Mouse (Mus musculus) midbrain, embryonic 15.5 days (tissue): Measurements from ENCODE around the gene Mcoln1. TPM values are rescaled to one million over a fixed set of nuclear protein-coding genes. Genes with fewer than 3 reads are reported as not detected.

Source experiments
- ATAC-seq: fragments of 200-750 bp; cut with Nextera tagmentation; replicated peaks from 2 replicates; pipeline ENCODE4 v1.8.0; 2017; ENCODE audit warnings: moderate TSS enrichment
- H3K27ac ChIP-seq: fragments of 300-500 bp; sonication (generic); 2 replicates; pipeline ENCODE4 v1.5.1; 2015; ENCODE audit warnings: mild to moderate bottlenecking, inconsistent platforms
- H3K27me3 ChIP-seq: fragments of 300-500 bp; sonication (generic); replicated peaks from 2 replicates; pipeline ENCODE4 v1.6.1; 2015; ENCODE audit warnings: inconsistent platforms
- H3K36me3 ChIP-seq: fragments of 300-500 bp; sonication (generic); replicated peaks from 2 replicates; pipeline ENCODE4 v1.6.1; 2015; ENCODE audit warnings: inconsistent platforms
- H3K4me1 ChIP-seq: fragments of 300-500 bp; sonication (generic); 2 replicates; pipeline ENCODE4 v1.6.1; 2015; ENCODE audit warnings: inconsistent platforms
- H3K4me2 ChIP-seq: fragments of 300-500 bp; sonication (generic); 2 replicates; pipeline ENCODE4 v1.6.1; 2015; ENCODE audit warnings: inconsistent platforms, mild to moderate bottlenecking, moderate library complexity
- H3K4me3 ChIP-seq: fragments of 300-500 bp; sonication (generic); 2 replicates; pipeline ENCODE4 v1.5.1; 2015; ENCODE audit warnings: mild to moderate bottlenecking, inconsistent platforms
- H3K9ac ChIP-seq: fragments of 300-500 bp; sonication (generic); 2 replicates; pipeline ENCODE4 v1.6.1; 2015; ENCODE audit warnings: mild to moderate bottlenecking, inconsistent platforms
- H3K9me3 ChIP-seq: fragments of 300-500 bp; sonication (generic); 2 replicates; pipeline ENCODE4 v1.6.1; 2016; ENCODE audit warnings: inconsistent platforms
- WGBS: fragments of 180-500 bp; shearing (Covaris S2); methylation state at CpG from one replicate; pipeline ENCODE4 v1.1.7; 2015; ENCODE audit warnings: mixed read lengths; 5-methylcytosine and 5-hydroxymethylcytosine counted together
- polyA plus RNA-seq: library from polyadenylated mRNA; unstranded; fragments of >200 nt; fragmentation: Nextera tagmentation; extraction: Ambion mirVana; gene quantifications from 2 replicates; pipeline ENCODE4 v1.2.1, GENCODE M21; 2015

The Mcoln1 gene
- polyA plus RNA-seq, 1 experiment from 2014 or later, result 130 TPM

DNA sequence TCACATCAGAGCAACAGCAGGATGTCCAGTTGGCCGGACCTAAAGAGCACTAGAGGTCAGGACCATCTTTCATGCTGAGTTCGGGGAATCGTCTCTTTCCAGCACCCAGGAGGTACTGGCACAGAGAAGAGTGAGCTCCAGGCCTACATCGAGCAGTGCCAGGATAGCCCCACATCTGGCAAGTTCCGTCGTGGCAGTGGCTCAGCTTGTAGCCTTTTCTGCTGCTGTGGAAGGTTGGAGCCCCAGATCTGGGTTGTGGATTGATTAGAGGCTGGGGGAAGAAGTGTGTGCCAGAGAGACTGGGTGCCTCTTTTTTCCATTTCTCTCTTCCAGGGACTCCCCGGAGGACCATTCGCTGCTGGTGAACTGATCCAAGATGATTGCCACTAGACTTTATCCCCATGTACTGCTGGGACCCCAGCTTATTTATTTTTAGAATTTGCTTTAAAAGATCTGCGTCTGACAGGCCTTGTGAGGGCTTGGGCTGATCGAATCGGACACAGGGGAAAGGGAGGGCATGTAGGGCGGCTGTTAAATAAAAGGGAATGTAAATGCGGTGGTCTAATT, 14.5 kb downstream of the Mcoln1 start:
- Histone ChIP-seq H3K27me3 (no peaks in the 10 kb centered on the region), H3K27ac (peak overlapping the region; percentile 82), H3K36me3 (peaks cover 14% of the 10 kb centered on the region), H3K4me3 (peak overlapping the region; percentile 68), H3K9ac (peak overlapping the region; percentile 72), H3K4me2 (peak overlapping the region; percentile 92), H3K4me1 (peaks cover 16% of the 10 kb centered on the region), H3K9me3 (no peaks in the 10 kb centered on the region)
- no peak for ATAC-seq
- WGBS, result 33% methylated on average over 13 of the region's 13 CpGs

GRCm38 (mm10) chr8:3515260-3515671, 15.0 kb downstream of the Mcoln1 start, which contains the start of gene Pnpla6:
TSS of gene Pnpla6 (plus strand) at chr8:3515384.
- peak within 1 kb of the TSS; percentile 72 for H3K9ac ChIP-seq
- under 1% methylated on average over 25 of the region's 25 CpGs for WGBS
- H3K9me3 ChIP-seq, result no peaks in the 10 kb centered on the region
- peak; percentile 79 for ATAC-seq
- peaks cover 16% of the 10 kb centered on the region for H3K4me1 ChIP-seq
- peak within 1 kb of the TSS; percentile 68 for H3K4me3 ChIP-seq
- peak within 1 kb of the TSS; percentile 92 for H3K4me2 ChIP-seq
- peaks cover 9% of the 10 kb centered on the region; the same call in 1 of the 2 replicates for H3K36me3 ChIP-seq
- H3K27ac ChIP-seq, result peak within 1 kb of the TSS; percentile 82
- no peaks in the 10 kb centered on the region for H3K27me3 ChIP-seq

- ATAC-seq, result peak; percentile 31
- H3K27me3 ChIP-seq, result no peaks in the 10 kb centered on the region
- peaks cover 4% of the 10 kb centered on the region; the same call in 1 of the 2 replicates for H3K36me3 ChIP-seq
- peaks cover 16% of the 10 kb centered on the region for H3K4me1 ChIP-seq
- 2% methylated on average over 25 of the region's 25 CpGs for WGBS
- H3K4me3 ChIP-seq, result peak overlapping the region; percentile 68
- peak overlapping the region; percentile 82 for H3K27ac ChIP-seq
- H3K4me2 ChIP-seq, result peak overlapping the region; percentile 92
- H3K9me3 ChIP-seq, result no peaks in the 10 kb centered on the region
- peak overlapping the region; percentile 72 for H3K9ac ChIP-seq
Observed at GRCm38 (mm10) chr8:3515771-3516417, 15.6 kb downstream of the Mcoln1 start.

DNA sequence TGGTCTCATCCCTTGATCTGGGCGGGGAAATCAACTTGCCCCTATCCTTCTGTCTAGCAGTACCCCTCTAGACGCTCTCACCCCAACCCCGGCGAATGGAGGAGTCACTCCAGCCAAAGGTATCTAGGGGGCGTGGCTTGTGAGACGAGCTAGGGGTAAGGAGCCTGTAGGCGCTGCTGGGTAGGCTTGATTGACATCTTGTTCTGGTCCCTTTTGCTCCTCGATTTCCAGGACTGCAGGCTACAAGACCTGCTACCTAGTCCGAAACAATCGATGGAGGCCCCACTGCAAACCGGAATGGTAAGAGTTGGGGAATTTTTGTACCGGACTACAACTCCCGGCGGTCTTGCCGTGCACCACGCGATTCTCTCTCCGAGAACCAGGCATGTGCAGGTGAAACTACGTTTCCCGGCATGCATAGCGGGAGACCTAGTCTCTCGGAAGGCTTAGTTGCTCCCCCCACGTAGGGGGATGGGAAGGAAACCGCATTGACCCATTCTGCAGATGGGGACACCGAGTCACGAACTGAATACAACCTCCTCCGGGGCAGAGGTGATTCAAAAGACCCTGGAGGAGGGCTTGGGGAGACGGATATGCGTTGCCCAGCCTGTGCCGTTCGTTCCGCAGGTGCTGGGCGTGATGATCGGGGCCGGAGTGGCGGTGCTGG, 16.3 kb downstream of the Mcoln1 start:
- under 1% methylated on average over 36 of the region's 36 CpGs for WGBS

GRCm38 (mm10) chr8:3517117-3517495, 16.8 kb downstream of the Mcoln1 start:
- H3K4me1 ChIP-seq, result peaks cover 16% of the 10 kb centered on the region
- H3K27ac ChIP-seq, result peak overlapping the region; percentile 82
- peak overlapping the region; percentile 68 for H3K4me3 ChIP-seq
- peaks cover 4% of the 10 kb centered on the region; the same call in 1 of the 2 replicates for H3K36me3 ChIP-seq
- H3K27me3 ChIP-seq, result no peaks in the 10 kb centered on the region
- no peaks in the 10 kb centered on the region for H3K9me3 ChIP-seq
- no peak for ATAC-seq
- H3K4me2 ChIP-seq, result peak overlapping the region; percentile 92
- peak overlapping the region; percentile 72 for H3K9ac ChIP-seq
- WGBS, result 11% methylated on average over 16 of the region's 16 CpGs

More for the DNA sequence above, 16.3 kb downstream of the Mcoln1 start:
- H3K4me1 ChIP-seq, result peaks cover 16% of the 10 kb centered on the region
- H3K36me3 ChIP-seq, result peaks cover 4% of the 10 kb centered on the region; the same call in 1 of the 2 replicates
- ATAC-seq, result peak; percentile 90
- H3K9ac ChIP-seq, result peak overlapping the region; percentile 72
- H3K27ac ChIP-seq, result peak overlapping the region; percentile 82
- peak overlapping the region; percentile 92 for H3K4me2 ChIP-seq
- H3K4me3 ChIP-seq, result peak overlapping the region; percentile 68
- no peaks in the 10 kb centered on the region for H3K27me3 ChIP-seq
- H3K9me3 ChIP-seq, result no peaks in the 10 kb centered on the region

DNA sequence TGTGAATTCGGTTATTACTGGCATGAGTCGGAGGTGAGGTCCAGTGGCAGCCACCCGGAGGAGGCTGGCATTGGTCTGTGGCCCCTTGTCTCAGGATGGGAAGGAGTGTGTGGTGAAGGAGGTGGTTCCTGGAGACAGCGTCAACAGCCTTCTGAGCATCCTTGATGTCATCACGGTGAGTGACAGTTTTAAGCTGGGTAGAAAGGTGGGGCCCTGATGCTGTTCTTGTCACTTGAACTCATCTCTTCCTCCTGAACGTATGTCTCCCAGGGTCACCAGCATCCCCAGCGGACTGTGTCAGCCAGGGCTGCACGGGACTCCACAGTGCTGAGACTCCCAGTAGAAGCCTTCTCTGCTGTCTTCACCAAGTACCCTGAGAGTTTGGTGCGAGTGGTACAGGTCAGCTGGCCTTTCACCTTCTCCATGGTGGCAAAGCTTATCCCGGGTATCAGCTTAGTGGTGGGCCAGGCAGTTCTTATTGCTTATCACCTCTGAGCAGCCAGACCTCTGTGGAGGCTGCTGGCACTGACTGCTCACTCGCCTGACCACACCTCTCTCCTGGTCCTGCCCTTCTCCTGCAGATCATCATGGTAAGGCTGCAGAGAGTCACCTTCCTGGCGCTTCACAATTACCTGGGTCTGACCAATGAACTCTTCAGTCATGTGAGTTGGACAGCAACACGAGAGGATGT, 21.9 kb downstream of the Mcoln1 start:
- no peak overlapping the region for H3K27ac ChIP-seq

GRCm38 (mm10) chr8:3530816-3531215, 30.6 kb downstream of the Mcoln1 start:
- WGBS, result 88% methylated on average over 5 of the region's 5 CpGs
- ATAC-seq, result no peak
- no peak overlapping the region for H3K27ac ChIP-seq
- H3K4me1 ChIP-seq, result no peaks in the 10 kb centered on the region
- H3K9me3 ChIP-seq, result no peaks in the 10 kb centered on the region
- H3K4me3 ChIP-seq, result no peak overlapping the region
- H3K9ac ChIP-seq, result no peak overlapping the region
- H3K27me3 ChIP-seq, result no peaks in the 10 kb centered on the region
- H3K4me2 ChIP-seq, result no peak overlapping the region
- peaks cover 28% of the 10 kb centered on the region for H3K36me3 ChIP-seq

More for the DNA sequence above, 21.9 kb downstream of the Mcoln1 start:
- H3K4me1 ChIP-seq, result peaks cover 3% of the 10 kb centered on the region
- no peak overlapping the region for H3K9ac ChIP-seq
- no peak for ATAC-seq
- no peaks in the 10 kb centered on the region for H3K9me3 ChIP-seq
- no peaks in the 10 kb centered on the region for H3K27me3 ChIP-seq
- WGBS, result 94% methylated on average over 13 of the region's 13 CpGs
- no peak overlapping the region for H3K4me2 ChIP-seq
- H3K36me3 ChIP-seq, result peaks cover 34% of the 10 kb centered on the region
- H3K4me3 ChIP-seq, result no peak overlapping the region

DNA sequence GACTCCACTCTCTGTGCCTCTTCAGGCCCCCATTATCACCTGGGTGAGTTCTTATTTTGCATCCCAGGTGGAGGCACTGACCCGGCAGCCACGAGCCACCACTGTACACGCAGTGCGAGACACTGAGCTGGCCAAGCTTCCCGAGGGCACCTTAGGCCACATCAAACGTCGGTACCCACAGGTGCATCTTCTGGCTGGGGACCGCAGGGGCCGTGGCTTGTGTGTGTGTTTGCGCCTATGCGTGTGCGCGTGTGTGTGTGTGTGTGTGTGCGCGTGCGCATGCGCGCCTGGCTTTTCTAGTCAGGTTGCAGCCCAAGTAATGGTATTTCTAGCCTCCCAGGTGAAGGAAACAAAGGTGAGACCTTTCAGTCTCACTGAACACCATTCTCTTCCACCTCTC, 31.7 kb downstream of the Mcoln1 start:
- H3K4me2 ChIP-seq, result no peak overlapping the region
- no peaks in the 10 kb centered on the region for H3K9me3 ChIP-seq
- ATAC-seq, result no peak
- peaks cover 31% of the 10 kb centered on the region for H3K36me3 ChIP-seq
- no peak overlapping the region for H3K27ac ChIP-seq
- no peak overlapping the region for H3K4me3 ChIP-seq
- 95% methylated on average over 18 of the region's 18 CpGs for WGBS
- H3K27me3 ChIP-seq, result no peaks in the 10 kb centered on the region
- H3K4me1 ChIP-seq, result no peaks in the 10 kb centered on the region
- H3K9ac ChIP-seq, result no peak overlapping the region

DNA sequence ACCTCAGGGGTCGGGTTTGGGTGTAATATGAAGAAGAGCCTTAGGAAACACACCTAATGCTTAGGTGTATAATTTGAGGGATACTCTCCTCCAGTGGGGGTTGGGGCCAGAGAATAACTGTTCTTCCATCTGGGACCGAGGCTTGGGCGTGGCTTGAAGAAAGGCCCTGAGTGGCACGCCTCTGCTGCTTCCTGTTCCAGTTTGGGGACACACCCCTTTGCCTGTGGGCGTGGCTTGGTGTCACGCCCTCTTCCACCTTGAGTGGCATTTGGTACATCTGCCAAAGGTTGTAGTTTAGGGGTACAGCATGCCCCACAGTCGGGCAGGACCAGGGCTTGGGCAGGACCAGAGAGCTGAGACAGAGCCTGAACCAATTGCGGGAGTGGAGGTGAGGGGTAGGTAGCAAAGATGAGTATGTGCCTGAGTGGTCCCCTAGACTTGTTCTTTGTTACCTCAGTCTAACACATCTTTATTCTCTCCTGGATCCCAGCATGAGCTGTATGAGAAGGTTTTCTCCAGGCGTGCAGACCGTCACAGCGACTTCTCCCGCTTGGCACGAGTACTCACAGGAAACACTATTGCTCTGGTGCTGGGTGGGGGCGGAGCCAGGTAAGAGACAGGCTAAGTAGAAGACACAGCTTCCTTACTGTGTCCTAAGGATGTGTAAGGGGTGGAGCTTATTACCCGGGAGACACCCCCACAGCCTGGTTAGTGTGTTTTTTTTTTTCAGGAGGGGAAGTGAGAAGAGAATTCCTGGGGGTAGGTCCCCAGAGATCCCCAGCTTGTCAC, 36.0 kb downstream of the Mcoln1 start:
- no peaks in the 10 kb centered on the region for H3K4me1 ChIP-seq
- no peak overlapping the region for H3K9ac ChIP-seq
- no peaks in the 10 kb centered on the region for H3K9me3 ChIP-seq
- WGBS, result 68% methylated on average over 15 of the region's 15 CpGs
- no peak overlapping the region for H3K27ac ChIP-seq
- no peak for ATAC-seq
- H3K4me3 ChIP-seq, result no peak overlapping the region
- H3K36me3 ChIP-seq, result peaks cover 52% of the 10 kb centered on the region
- no peaks in the 10 kb centered on the region for H3K27me3 ChIP-seq
- no peak overlapping the region for H3K4me2 ChIP-seq

DNA sequence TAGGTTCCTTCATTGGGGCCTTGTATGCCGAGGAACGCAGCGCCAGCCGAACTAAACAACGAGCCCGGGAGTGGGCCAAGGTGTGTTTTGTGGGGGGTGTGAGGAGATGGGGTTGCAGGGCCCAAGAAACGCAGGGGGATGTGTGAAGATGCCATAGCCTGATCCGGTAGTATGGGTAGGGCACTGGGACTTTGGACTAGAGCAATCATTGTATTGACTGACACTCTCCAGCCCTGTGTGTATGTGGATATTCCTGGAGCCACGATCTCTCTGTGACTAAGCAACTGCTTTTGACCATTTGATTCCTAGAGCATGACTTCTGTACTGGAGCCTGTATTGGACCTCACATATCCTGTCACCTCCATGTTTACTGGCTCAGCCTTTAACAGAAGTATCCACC, 36.7 kb downstream of the Mcoln1 start:
- H3K27ac ChIP-seq, result no peak overlapping the region
- no peaks in the 10 kb centered on the region for H3K27me3 ChIP-seq
- no peak for ATAC-seq
- 96% methylated on average over 9 of the region's 9 CpGs for WGBS
- no peaks in the 10 kb centered on the region for H3K9me3 ChIP-seq
- no peak overlapping the region for H3K4me3 ChIP-seq
- H3K9ac ChIP-seq, result no peak overlapping the region
- peaks cover 50% of the 10 kb centered on the region for H3K36me3 ChIP-seq
- H3K4me1 ChIP-seq, result no peaks in the 10 kb centered on the region
- H3K4me2 ChIP-seq, result no peak overlapping the region

DNA sequence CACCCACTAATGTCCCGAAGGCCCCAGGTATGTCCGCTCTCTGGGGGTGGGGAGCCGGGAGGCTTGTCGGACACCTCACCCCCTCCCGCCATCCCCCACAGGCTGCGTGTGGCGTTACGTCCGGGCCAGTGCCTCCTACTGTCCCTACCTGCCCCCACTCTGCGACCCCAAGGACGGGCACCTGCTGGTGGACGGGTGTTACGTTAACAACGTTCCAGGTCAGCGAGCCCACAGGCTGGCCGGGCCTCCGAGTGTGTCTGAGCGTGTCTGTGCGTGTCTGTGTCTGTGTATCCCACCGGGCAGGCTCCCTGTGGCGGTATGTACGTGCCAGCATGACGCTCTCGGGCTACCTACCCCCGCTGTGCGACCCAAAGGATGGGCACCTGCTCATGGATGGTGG, 37.4 kb downstream of the Mcoln1 start:
- H3K27me3 ChIP-seq, result no peaks in the 10 kb centered on the region
- no peaks in the 10 kb centered on the region for H3K4me1 ChIP-seq
- no peak overlapping the region for H3K27ac ChIP-seq
- no peak overlapping the region for H3K4me3 ChIP-seq
- 94% methylated on average over 26 of the region's 26 CpGs for WGBS
- no peak for ATAC-seq
- H3K9me3 ChIP-seq, result no peaks in the 10 kb centered on the region
- peaks cover 43% of the 10 kb centered on the region for H3K36me3 ChIP-seq
- no peak overlapping the region for H3K9ac ChIP-seq
- H3K4me2 ChIP-seq, result no peak overlapping the region
